Mouse (Mus musculus): ENCODE results near the gene Ciao2b. TPM values are rescaled to one million over a fixed set of nuclear protein-coding genes. Genes with fewer than 3 reads are reported as not detected.
"Not testable (repeated sequence)": the region's sequence is repeated elsewhere in the genome, so short reads cannot be mapped to it uniquely, and the experiment has no call there.

Gene Ciao2b
- 88.3 and 88.4 TPM in 2 replicates for polyA plus RNA-seq (2014; fragmentation: Nextera tagmentation; extraction: Ambion mirVana)

DNA sequence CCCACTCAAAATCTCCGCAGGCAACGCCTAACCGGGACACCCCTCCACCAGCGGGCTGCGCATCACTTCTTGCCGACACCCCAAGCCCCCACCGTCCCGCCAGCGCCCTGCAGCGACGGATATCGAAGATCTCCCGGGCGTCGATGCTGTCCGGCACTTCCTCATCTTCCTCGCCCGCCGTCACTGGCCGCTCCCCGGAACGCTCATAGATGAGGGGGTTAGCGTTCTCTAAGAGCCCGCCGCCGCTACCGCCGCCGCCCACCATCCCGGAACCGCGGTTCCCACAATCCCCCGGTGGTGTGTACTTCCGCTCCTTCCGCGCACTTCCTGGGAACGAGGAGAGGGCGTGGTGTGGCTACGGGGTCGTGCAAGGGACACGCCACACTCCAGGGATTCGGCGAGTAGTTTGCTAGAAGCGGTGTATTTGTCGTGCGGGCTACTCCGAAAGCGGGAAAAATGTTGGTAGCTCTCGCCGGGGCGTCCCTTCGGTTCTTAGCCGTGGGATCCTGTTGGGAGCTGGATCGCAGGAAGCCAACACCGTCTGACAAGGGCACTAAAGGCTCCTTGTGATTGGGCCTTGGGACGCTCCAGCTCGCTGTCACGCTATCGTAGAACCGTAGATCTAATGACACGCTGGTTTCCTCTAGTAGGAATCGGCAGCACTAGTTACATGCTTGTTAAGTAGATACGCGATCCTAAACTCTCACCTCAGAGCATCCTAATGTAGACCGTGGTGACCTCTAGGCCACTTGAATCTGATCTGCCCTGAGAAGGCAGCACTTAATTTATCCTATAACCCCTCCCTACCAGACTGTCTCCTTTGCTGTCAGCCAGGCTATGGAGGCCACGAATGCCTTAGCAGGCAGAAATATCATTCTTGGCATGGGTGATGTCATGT lies at the start of gene Ciao2b:
TSS of gene Ciao2b (minus strand) at position 540 of the 898 bp plus-strand sequence.
- Histone ChIP-seq H3K9me3 (ENCODE audit: low read depth, low read length) (no peaks in the 10 kb centered on the region), H3K27ac (ENCODE audit: low read depth) (peak within 1 kb of the TSS; percentile 72), H3K4me3 (ENCODE audit: low read depth, low read length) (peak within 1 kb of the TSS; percentile 85), H3K27me3 (ENCODE audit: insufficient read depth, low read length) (no peaks in the 10 kb centered on the region), H3K4me2 (peak within 1 kb of the TSS; percentile 88), H3K9ac (peak within 1 kb of the TSS; percentile 80), H3K36me3 (ENCODE audit: insufficient read depth) (peaks cover 11% of the 10 kb centered on the region; the same call in 1 of the 2 replicates), H3K4me1 (ENCODE audit: insufficient read depth) (peaks cover 15% of the 10 kb centered on the region)
- ATAC-seq (ENCODE audit: insufficient read depth) (peak; percentile 97), DNase-seq (peak; percentile 94)
- TF ChIP-seq CTCF (IDR thresholded peaks at IDR 0.05; ENCODE audit: low read depth): no peak
- under 1% methylated on average over 66 of the region's 66 CpGs for WGBS

DNA sequence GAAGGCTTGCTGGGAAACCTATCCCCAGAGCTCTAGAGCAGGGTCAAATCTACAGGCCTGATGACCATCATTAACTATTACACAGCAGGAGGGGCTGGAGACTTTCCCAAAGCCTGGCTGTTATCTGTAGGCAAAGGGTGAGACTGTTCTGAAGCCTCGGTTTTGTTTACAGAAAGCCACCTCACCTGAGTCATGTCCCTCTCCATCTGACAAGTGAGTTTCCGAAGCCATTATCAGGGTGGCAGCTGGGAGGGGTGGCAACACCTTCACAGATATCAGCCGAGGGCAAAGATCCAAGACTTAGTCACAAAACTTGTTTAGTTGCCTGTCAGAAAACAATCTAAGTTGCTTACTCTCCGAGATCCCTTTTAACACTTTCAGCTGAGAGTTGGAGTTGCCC lies 46.7 kb upstream of the Ciao2b start:
- H3K36me3 ChIP-seq (ENCODE audit: insufficient read depth): no peaks in the 10 kb centered on the region
- H3K27me3 ChIP-seq (ENCODE audit: insufficient read depth, low read length): no peaks in the 10 kb centered on the region
- no peaks in the 10 kb centered on the region for H3K9me3 ChIP-seq (ENCODE audit: low read depth, low read length)
- H3K4me3 ChIP-seq (ENCODE audit: low read depth, low read length): no peak overlapping the region
- WGBS: 37% methylated on average over 4 of the region's 4 CpGs
- no peaks in the 10 kb centered on the region for H3K4me1 ChIP-seq (ENCODE audit: insufficient read depth)
- no peak overlapping the region for H3K4me2 ChIP-seq
- no peak for DNase-seq
- no peak overlapping the region for H3K9ac ChIP-seq
- no peak overlapping the region for H3K27ac ChIP-seq (ENCODE audit: low read depth)
- ATAC-seq (ENCODE audit: insufficient read depth): no peak
- no peak for TF ChIP-seq CTCF (IDR thresholded peaks at IDR 0.05; ENCODE audit: low read depth)

DNA sequence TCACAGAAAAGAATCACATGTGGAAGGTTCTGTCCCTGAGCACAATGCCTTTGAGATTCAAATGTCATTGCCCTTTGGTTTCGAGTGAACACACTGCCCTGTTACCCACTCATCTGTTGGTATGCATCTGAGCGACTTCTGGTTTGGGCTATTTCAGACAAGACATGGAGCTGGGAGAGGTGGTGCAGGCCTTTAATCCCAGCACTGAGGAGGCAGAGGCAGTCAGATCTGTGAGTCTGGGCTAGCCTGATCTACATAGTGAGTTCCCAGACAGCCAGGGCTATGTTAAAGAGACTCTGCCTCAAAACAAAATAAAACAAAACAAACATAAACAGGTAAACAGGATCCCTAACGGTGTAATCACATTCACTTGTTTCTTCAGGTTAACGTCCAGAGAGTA lies 13.8 kb upstream of the Ciao2b start:
- ATAC-seq (ENCODE audit: insufficient read depth) (no peak), DNase-seq (no peak)
- no peak overlapping the region for H3K4me3 ChIP-seq (ENCODE audit: low read depth, low read length)
- H3K4me1 ChIP-seq (ENCODE audit: insufficient read depth): no peaks in the 10 kb centered on the region
- H3K4me2 ChIP-seq: no peak overlapping the region
- H3K27me3 ChIP-seq (ENCODE audit: insufficient read depth, low read length): no peaks in the 10 kb centered on the region
- H3K9me3 ChIP-seq (ENCODE audit: low read depth, low read length): no peaks in the 10 kb centered on the region
- no peaks in the 10 kb centered on the region for H3K36me3 ChIP-seq (ENCODE audit: insufficient read depth)
- no peak overlapping the region for H3K9ac ChIP-seq
- 73% methylated on average over 4 of the region's 4 CpGs for WGBS
- TF ChIP-seq CTCF (IDR thresholded peaks at IDR 0.05; ENCODE audit: low read depth): no peak
- no peak overlapping the region for H3K27ac ChIP-seq (ENCODE audit: low read depth)

DNA sequence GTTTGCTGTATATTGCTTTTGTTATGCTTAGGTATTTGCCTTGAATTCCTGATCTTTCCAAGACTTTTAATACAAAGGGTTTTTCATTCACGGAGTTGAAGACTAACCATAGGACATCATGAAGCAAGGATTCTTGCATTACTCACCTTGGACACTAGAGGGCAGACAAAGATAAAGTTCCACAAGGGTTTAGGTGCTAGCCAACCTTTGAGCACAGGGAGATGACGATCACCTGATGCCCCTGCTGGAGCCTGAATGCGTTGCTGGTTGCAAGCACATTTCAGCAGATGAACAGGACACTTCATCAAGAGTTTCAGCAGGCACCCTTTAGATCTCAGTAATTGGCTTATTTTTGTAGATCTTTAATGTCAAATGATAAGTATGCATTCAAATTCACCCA lies 13.2 kb upstream of the Ciao2b start:
- Histone ChIP-seq H3K9me3 (ENCODE audit: low read depth, low read length) (no peaks in the 10 kb centered on the region), H3K4me2 (no peak overlapping the region), H3K4me1 (ENCODE audit: insufficient read depth) (no peaks in the 10 kb centered on the region), H3K9ac (no peak overlapping the region), H3K27me3 (ENCODE audit: insufficient read depth, low read length) (no peaks in the 10 kb centered on the region), H3K4me3 (ENCODE audit: low read depth, low read length) (no peak overlapping the region), H3K36me3 (ENCODE audit: insufficient read depth) (no peaks in the 10 kb centered on the region), H3K27ac (ENCODE audit: low read depth) (no peak overlapping the region)
- peak; percentile 84 for ATAC-seq (ENCODE audit: insufficient read depth)
- TF ChIP-seq CTCF (IDR thresholded peaks at IDR 0.05; ENCODE audit: low read depth): peak; percentile 91
- WGBS: 3% methylated on average over 3 of the region's 3 CpGs
- DNase-seq: peak; percentile 93

DNA sequence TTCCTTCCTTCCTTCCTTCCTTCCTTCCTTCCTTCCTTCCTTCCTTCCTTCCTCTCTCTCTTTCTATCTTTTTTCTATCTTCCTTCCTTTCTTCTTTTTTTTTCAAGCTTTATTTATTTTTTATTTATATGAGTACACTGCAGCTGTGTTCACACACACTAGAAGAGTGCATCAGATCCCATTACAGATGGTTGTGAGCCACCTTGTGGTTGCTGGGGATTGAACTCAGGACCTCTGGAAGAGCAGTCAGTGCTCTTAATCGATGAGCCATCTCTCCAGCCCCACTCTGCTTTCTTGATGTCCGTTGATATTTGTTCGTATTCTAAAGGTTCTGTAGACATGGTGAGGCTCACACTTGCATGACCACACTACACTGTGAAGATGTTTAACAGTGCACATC lies 2.4 kb upstream of the Ciao2b start:
- not testable (repeated sequence) for ATAC-seq (ENCODE audit: insufficient read depth); H3K9me3 ChIP-seq (ENCODE audit: low read depth, low read length); H3K27me3 ChIP-seq (ENCODE audit: insufficient read depth, low read length); H3K4me2 ChIP-seq; H3K27ac ChIP-seq (ENCODE audit: low read depth); H3K4me3 ChIP-seq (ENCODE audit: low read depth, low read length); H3K36me3 ChIP-seq (ENCODE audit: insufficient read depth); H3K9ac ChIP-seq; DNase-seq
- H3K4me1 ChIP-seq (ENCODE audit: insufficient read depth): peaks cover 15% of the 10 kb centered on the region
- WGBS: 61% methylated on average over 3 of the region's 3 CpGs

DNA sequence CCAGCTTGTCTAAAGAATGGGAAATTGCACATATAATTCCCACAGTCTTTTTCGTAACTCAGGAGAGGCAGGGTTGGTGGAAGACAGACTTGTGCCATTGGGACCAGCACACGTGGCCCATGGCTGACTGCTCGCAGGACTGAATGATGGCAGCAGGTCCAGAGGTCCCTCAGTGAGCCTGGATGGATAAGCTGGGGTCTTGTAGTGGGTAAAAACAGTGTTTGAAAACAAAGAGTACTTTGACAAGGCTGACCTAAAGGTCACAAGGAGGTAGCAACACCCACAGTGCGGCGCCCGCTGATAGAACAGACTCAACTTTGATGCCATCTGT lies 524 bp upstream of the Ciao2b start:
- no peak for TF ChIP-seq CTCF (IDR thresholded peaks at IDR 0.05; ENCODE audit: low read depth)
- H3K27ac ChIP-seq (ENCODE audit: low read depth): peak overlapping the region; percentile 72; the same call in 1 of the 2 replicates

DNA sequence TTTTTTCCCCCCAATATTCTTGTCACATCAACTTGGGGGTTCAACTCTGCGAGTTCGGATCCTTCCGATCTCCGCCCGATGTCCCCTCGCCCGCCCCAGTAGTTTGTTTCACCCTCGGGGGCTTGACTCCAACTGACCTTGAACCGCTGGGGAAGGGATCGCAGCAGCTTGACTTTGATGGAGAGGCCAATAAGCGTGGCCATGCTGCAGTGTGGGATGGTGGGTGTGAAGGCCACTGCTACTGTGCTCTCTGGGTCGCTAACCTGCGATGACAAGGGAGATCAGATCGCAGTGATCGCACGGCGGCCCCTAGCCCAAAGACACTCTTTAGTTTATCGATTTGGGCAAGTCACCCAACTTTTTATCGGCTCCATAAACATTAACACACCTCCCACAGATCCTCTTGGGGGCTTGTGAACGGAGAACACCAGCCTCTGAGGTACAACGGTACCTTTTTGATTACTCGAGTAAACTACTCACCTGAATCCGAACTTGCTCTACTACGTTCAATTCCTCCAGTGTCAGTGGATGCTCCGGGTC lies 864 bp downstream of the Ciao2b start:
- H3K9me3 ChIP-seq (ENCODE audit: low read depth, low read length): no peaks in the 10 kb centered on the region
- H3K4me1 ChIP-seq (ENCODE audit: insufficient read depth): peaks cover 15% of the 10 kb centered on the region
- TF ChIP-seq CTCF (IDR thresholded peaks at IDR 0.05; ENCODE audit: low read depth): no peak
- no peak overlapping the region for H3K27ac ChIP-seq (ENCODE audit: low read depth)
- peak; percentile 12; the same call in 1 of the 2 replicates for ATAC-seq (ENCODE audit: insufficient read depth)
- peak overlapping the region; percentile 85 for H3K4me3 ChIP-seq (ENCODE audit: low read depth, low read length)
- H3K9ac ChIP-seq: peak overlapping the region; percentile 80
- 4% methylated on average over 25 of the region's 25 CpGs for WGBS
- no peaks in the 10 kb centered on the region for H3K27me3 ChIP-seq (ENCODE audit: insufficient read depth, low read length)
- no peak for DNase-seq
- peaks cover 12% of the 10 kb centered on the region; the same call in 1 of the 2 replicates for H3K36me3 ChIP-seq (ENCODE audit: insufficient read depth)
- H3K4me2 ChIP-seq: peak overlapping the region; percentile 88

More for the DNA sequence above, 524 bp upstream of the Ciao2b start:
- peak overlapping the region; percentile 85 for H3K4me3 ChIP-seq (ENCODE audit: low read depth, low read length)
- H3K9ac ChIP-seq: peak overlapping the region; percentile 80
- H3K9me3 ChIP-seq (ENCODE audit: low read depth, low read length): no peaks in the 10 kb centered on the region
- peak; percentile 30; the same call in 1 of the 2 replicates for ATAC-seq (ENCODE audit: insufficient read depth)
- peaks cover 15% of the 10 kb centered on the region for H3K4me1 ChIP-seq (ENCODE audit: insufficient read depth)
- 73% methylated on average over 6 of the region's 6 CpGs for WGBS
- H3K27me3 ChIP-seq (ENCODE audit: insufficient read depth, low read length): no peaks in the 10 kb centered on the region
- no peak for DNase-seq
- peak overlapping the region; percentile 88 for H3K4me2 ChIP-seq
- peaks cover 11% of the 10 kb centered on the region; the same call in 1 of the 2 replicates for H3K36me3 ChIP-seq (ENCODE audit: insufficient read depth)
